ENCODE assay signal across 25 mouse cellular contexts in genomic region chr19:40868284-40868683, GRCm38 (mm10). TPM values are rescaled to one million over a fixed set of nuclear protein-coding genes. Genes with fewer than 3 reads are reported as not detected.
DNase-seq lines count a peak whose midpoint lies in the region; ATAC-seq and TF ChIP-seq lines count a peak whose summit lies in the region.
"Had no signal": no experiment of that assay in that cellular context is flagged by ENCODE, and none has a peak within 500 bp of the region (broad histone marks: within the 10 kb centered on the region; RNA-seq: fewer than 3 reads in every experiment).

No protein-coding gene starts in this region.

- peaks cover 16% of the 10 kb centered on the region for H3K27me3 ChIP-seq in heart, postnatal 0 days (ENCODE audit: control insufficient read depth, insufficient read depth, low read length)
- H3K27me3 ChIP-seq in stomach, embryonic 15.5 days (replicated peaks): 0 out of 2 replicates have a peak, but pooled peaks cover 4% of the 10 kb centered on the region
- no peaks in the 10 kb centered on the region for H3K27me3 ChIP-seq in stomach, postnatal 0 days (ENCODE audit: control insufficient read depth, insufficient read depth, low read length)
- H3K27me3 ChIP-seq: intestine, embryonic 15.5 days had no signal

- H3K4me2 ChIP-seq in heart, postnatal 0 days (ENCODE audit: low read depth, low read length): no peak overlapping the region
- H3K4me2 ChIP-seq in stomach, embryonic 15.5 days: peak overlapping the region; percentile 17; the same call in 1 of the 2 replicates
- no peak overlapping the region for H3K4me2 ChIP-seq in stomach, postnatal 0 days (replicated peaks; ENCODE audit: low read depth)
- H3K4me2 ChIP-seq: forebrain, embryonic 12.5 days; heart, embryonic 12.5 days; hindbrain, embryonic 15.5 days; intestine, embryonic 15.5 days; liver, embryonic 13.5 days; midbrain, embryonic 15.5 days had no signal

- TF ChIP-seq CTCF in heart, postnatal 0 days (IDR thresholded peaks at IDR 0.05; ENCODE audit: low read depth): no peak
- no peak for TF ChIP-seq CTCF in stomach, postnatal 0 days (IDR thresholded peaks at IDR 0.05; ENCODE audit: low read depth)

- DNase-seq in heart, postnatal 0 days (ENCODE audit: low spot score): peak; percentile 3
- no peak for DNase-seq in heart, postnatal 25 days (ENCODE audit: low spot score)
- no peak for DNase-seq in stomach, postnatal 0 days (ENCODE audit: low spot score)
- peak; percentile 23 for DNase-seq in lung, postnatal 10 days
- DNase-seq in gastrocnemius, adult 8-10 months (ENCODE audit: low spot score in 2 of 2): no peak
- DNase-seq: adrenal gland, postnatal 25 days; cerebellum, adult 11-12 months; cerebellum, postnatal 25 days; embryo, embryonic 11 days; gastrocnemius, adult 2 months; heart, adult 11 months; heart, postnatal 36 days; kidney, adult 9 months; kidney, postnatal 4 days; layer of hippocampus, adult 9-11 months; liver, embryonic 13.5 days had no signal

- H3K36me3 ChIP-seq in heart, postnatal 0 days (replicated peaks; ENCODE audit: control insufficient read depth, insufficient read depth, low read length): no peaks in the 10 kb centered on the region
- H3K36me3 ChIP-seq in stomach, embryonic 15.5 days: no peaks in the 10 kb centered on the region
- H3K36me3 ChIP-seq in stomach, postnatal 0 days (ENCODE audit: control insufficient read depth, insufficient read depth, low read length): no peaks in the 10 kb centered on the region
- H3K36me3 ChIP-seq: forebrain, embryonic 12.5 days; heart, embryonic 12.5 days; hindbrain, embryonic 15.5 days; intestine, embryonic 15.5 days; liver, embryonic 13.5 days; midbrain, embryonic 15.5 days had no signal

- TF ChIP-seq EP300 in heart, postnatal 0 days (IDR thresholded peaks at IDR 0.05; ENCODE audit: low read depth): no peak
- no peak for TF ChIP-seq EP300 in stomach, postnatal 0 days (optimal IDR thresholded peaks at IDR 0.05)

- WGBS in heart, postnatal 0 days: 28% methylated on average over 5 of the region's 5 CpGs
- WGBS in stomach, embryonic 15.5 days: 14% methylated on average over 5 of the region's 5 CpGs
- 14% methylated on average over 5 of the region's 5 CpGs for WGBS in stomach, postnatal 0 days

- no peak overlapping the region for H3K4me3 ChIP-seq in heart, postnatal 0 days (ENCODE audit: low read depth, low read length)
- no peak overlapping the region for H3K4me3 ChIP-seq in stomach, embryonic 15.5 days (replicated peaks)
- H3K4me3 ChIP-seq in stomach, postnatal 0 days (ENCODE audit: low read depth, low read length): no peak overlapping the region
- H3K4me3 ChIP-seq: forebrain, embryonic 12.5 days; gastrocnemius, adult 2 months; heart, embryonic 12.5 days; hindbrain, embryonic 15.5 days; intestine, embryonic 15.5 days; left cerebral cortex, adult 2 months; liver, embryonic 13.5 days; midbrain, embryonic 15.5 days; myocyte had no signal

- intact Hi-C loops in heart, postnatal 25 days (cut with DNase I): no loop called here

- H3K9ac ChIP-seq in heart, postnatal 0 days (replicated peaks; ENCODE audit: low read depth, low read length): no peak overlapping the region
- no peak overlapping the region for H3K9ac ChIP-seq in stomach, embryonic 15.5 days
- H3K9ac ChIP-seq in stomach, postnatal 0 days (ENCODE audit: low read length): no peak overlapping the region
- H3K9ac ChIP-seq: forebrain, embryonic 12.5 days; heart, embryonic 12.5 days; hindbrain, embryonic 15.5 days; intestine, embryonic 15.5 days; liver, embryonic 13.5 days; midbrain, embryonic 15.5 days had no signal

- H3K9me3 ChIP-seq in heart, postnatal 0 days (replicated peaks; ENCODE audit: control insufficient read depth, low read length): no peaks in the 10 kb centered on the region
- no peaks in the 10 kb centered on the region for H3K9me3 ChIP-seq in stomach, embryonic 15.5 days
- no peaks in the 10 kb centered on the region for H3K9me3 ChIP-seq in stomach, postnatal 0 days (ENCODE audit: control insufficient read depth, low read length)
- H3K9me3 ChIP-seq: forebrain, embryonic 12.5 days; heart, embryonic 12.5 days; hindbrain, embryonic 15.5 days; liver, embryonic 13.5 days; midbrain, embryonic 15.5 days had no signal

- no peaks in the 10 kb centered on the region for H3K4me1 ChIP-seq in heart, postnatal 0 days (ENCODE audit: control insufficient read depth, insufficient read depth)
- H3K4me1 ChIP-seq in stomach, embryonic 15.5 days: no peaks in the 10 kb centered on the region
- H3K4me1 ChIP-seq in stomach, postnatal 0 days (replicated peaks; ENCODE audit: control insufficient read depth, insufficient read depth): no peaks in the 10 kb centered on the region; the same call in 1 of the 2 replicates
- H3K4me1 ChIP-seq: forebrain, embryonic 12.5 days; heart, embryonic 12.5 days; hindbrain, embryonic 15.5 days; midbrain, embryonic 15.5 days had no signal

- no peak overlapping the region for H3K27ac ChIP-seq in heart, postnatal 0 days (ENCODE audit: low read depth)
- no peak overlapping the region for H3K27ac ChIP-seq in stomach, embryonic 15.5 days
- no peak overlapping the region for H3K27ac ChIP-seq in stomach, postnatal 0 days (replicated peaks)
- H3K27ac ChIP-seq: forebrain, embryonic 12.5 days; gastrocnemius, adult 2 months; hindbrain, embryonic 15.5 days; intestine, embryonic 15.5 days; liver, embryonic 13.5 days; midbrain, embryonic 15.5 days had no signal

- no peak for ATAC-seq in heart, postnatal 0 days (ENCODE audit: insufficient read depth, low read depth)
- ATAC-seq in stomach, embryonic 15.5 days (ENCODE audit: insufficient read depth, low FRiP score, low read depth): 0 out of 2 replicates have a peak, but pooled peaks have one; percentile 31
- ATAC-seq in stomach, postnatal 0 days (ENCODE audit: low FRiP score, low TSS enrichment): no peak
- ATAC-seq in cerebellum, adult (ENCODE audit: insufficient number of reproducible peaks, low FRiP score, low TSS enrichment): no peak
- ATAC-seq: intestine, embryonic 15.5 days; midbrain, embryonic 15.5 days had no signal

RNA-seq across cellular contexts. Expression of gene Zfp518a, which starts 26.2 kb away (rescaled TPM):
- 3.7 and 10.1 TPM in 2 replicates for total RNA-seq in heart, postnatal 0 days (2014; rRNA removed; ENCODE audit: low replicate concordance)
- 5.0 and 5.1 TPM in 2 replicates for polyA plus RNA-seq in heart, postnatal 0 days (2015; fragmentation: Nextera tagmentation; extraction: Ambion mirVana)
- 1 to 10 TPM; 7.5 to 7.9 TPM for total RNA-seq in heart, postnatal 25 days (2021)
- 10.0 and 11.3 TPM in 2 replicates for polyA plus RNA-seq in stomach, embryonic 15.5 days (2015; fragmentation: Nextera tagmentation; extraction: Ambion mirVana)
- 6.1 and 6.8 TPM in 2 replicates for polyA plus RNA-seq in stomach, postnatal 0 days (2015; fragmentation: Nextera tagmentation; extraction: Ambion mirVana)
- total RNA-seq in gastrocnemius, adult 8-10 months (2022): 1 to 10 TPM; 4.5 to 6.6 (median 5.1) TPM

RNA-seq across cellular contexts. Expression of gene Ccnj, which starts 37.2 kb away (rescaled TPM):
- 2.4 and 2.7 TPM in 2 replicates for total RNA-seq in heart, postnatal 0 days (2014; rRNA removed; ENCODE audit: low replicate concordance)
- 4.1 and 5.0 TPM in 2 replicates for polyA plus RNA-seq in heart, postnatal 0 days (2015; fragmentation: Nextera tagmentation; extraction: Ambion mirVana)
- 1 to 10 TPM; 5.2 to 5.3 TPM for total RNA-seq in heart, postnatal 25 days (2021)
- 9.7 and 10.2 TPM in 2 replicates for polyA plus RNA-seq in stomach, embryonic 15.5 days (2015; fragmentation: Nextera tagmentation; extraction: Ambion mirVana)
- polyA plus RNA-seq in stomach, postnatal 0 days (2015; fragmentation: Nextera tagmentation; extraction: Ambion mirVana): 3.0 TPM in 2 replicates
- total RNA-seq in gastrocnemius, adult 8-10 months (2022): 1 to 10 TPM; 2.0 to 3.3 (median 2.8) TPM

Comparison
In these comparisons a context has a peak if more than half of its experiments do, and no peak if none do; other contexts are left out.
1. DNase-seq: peak in heart, postnatal 0 days (single experiment) and lung, postnatal 10 days (single experiment); none in heart, postnatal 25 days (single experiment), stomach, postnatal 0 days (single experiment) and gastrocnemius, adult 8-10 months (0 of 2).